Mouse (Mus musculus): ENCODE measurements at regions not wholly inside any gene's neighbourhood (a gene's known extent, or its start where the extent isn't known, plus 50 kb on each side); places are given as distances from the start of the nearest gene placed in this dataset.

GRCm38 (mm10) chr11:113133407-113133806 lies 351.4 kb downstream of the Sox9 start:
- no peak for TF ChIP-seq CTCF (IDR thresholded peaks at IDR 0.05; ENCODE audit: borderline replicate concordance, insufficient read depth, low read length)
- no peak for TF ChIP-seq POLR2A (IDR thresholded peaks at IDR 0.05; ENCODE audit: low read depth, low read length)

Data from embryonic fibroblast, embryonic 13.5 days (primary cell).